Mouse (Mus musculus) neural tube, embryonic 11.5 days (tissue): ENCODE data around the gene Gm20388. TPM values are rescaled to one million over a fixed set of nuclear protein-coding genes. Genes with fewer than 3 reads are reported as not detected.

Experiments used
- ATAC-seq: fragments of 200-750 bp; cut with Nextera tagmentation; 2 replicates; pipeline ENCODE4 v1.8.0; 2017; ENCODE audit warnings: moderate number of reproducible peaks, mild to moderate bottlenecking, moderate TSS enrichment, moderate library complexity; ENCODE audit not compliant: insufficient read depth, low FRiP score, low TSS enrichment
- DNase-seq: peaks from one replicate; pipeline ENCODE4 v3.0.0-alpha.2; 2015; ENCODE audit warnings: low spot score
- H3K27ac ChIP-seq: fragments of 300-500 bp; sonication (generic); 2 replicates; pipeline ENCODE4 v1.5.1; 2014; ENCODE audit warnings: low read depth, mild to moderate bottlenecking, low read length
- H3K27me3 ChIP-seq: fragments of 300-500 bp; sonication (generic); 2 replicates; pipeline ENCODE4 v1.6.1; 2014; ENCODE audit warnings: mild to moderate bottlenecking, low read length, mixed read lengths; ENCODE audit not compliant: control insufficient read depth, insufficient read depth
- H3K36me3 ChIP-seq: fragments of 300-500 bp; sonication (generic); 2 replicates; pipeline ENCODE4 v1.6.1; 2014; ENCODE audit warnings: mild to moderate bottlenecking, low read length, moderate library complexity, mixed read lengths; ENCODE audit not compliant: control insufficient read depth, insufficient read depth
- H3K4me1 ChIP-seq: fragments of 300-500 bp; sonication (generic); 2 replicates; pipeline ENCODE4 v1.6.1; 2014; ENCODE audit warnings: low read length, mixed read lengths; ENCODE audit not compliant: control insufficient read depth, insufficient read depth
- H3K4me2 ChIP-seq: fragments of 300-500 bp; sonication (generic); 2 replicates; pipeline ENCODE4 v1.6.1; 2014; ENCODE audit warnings: low read depth, mild to moderate bottlenecking, moderate library complexity
- H3K4me3 ChIP-seq: fragments of 300-500 bp; sonication (generic); 2 replicates; pipeline ENCODE4 v1.5.1; 2014; ENCODE audit warnings: low read depth, low read length
- H3K9ac ChIP-seq: fragments of 300-500 bp; sonication (generic); 2 replicates; pipeline ENCODE4 v1.6.1; 2014; ENCODE audit warnings: mild to moderate bottlenecking, low read length
- H3K9me3 ChIP-seq: fragments of 300-500 bp; sonication (generic); 2 replicates; pipeline ENCODE4 v1.6.1; 2016; ENCODE audit warnings: low read length; ENCODE audit not compliant: control insufficient read depth
- WGBS: fragments of 180-500 bp; shearing (Covaris S2); extraction: QIAGEN DNeasy Blood & Tissue Kit; methylation state at CpG from one replicate; pipeline ENCODE4 v1.1.7; 2014; 5-methylcytosine and 5-hydroxymethylcytosine counted together
- polyA plus RNA-seq: library from polyadenylated mRNA; unstranded; fragments of >200 nt; fragmentation: Nextera tagmentation; extraction: Ambion mirVana; gene quantifications from 2 replicates; pipeline ENCODE4 v1.2.1, GENCODE M21; 2014

Gene Gm20388
- polyA plus RNA-seq, 1 experiment from 2014 or later = not detected

GRCm38 (mm10) chr8:122265522-122265921 is 2354.9 kb downstream of the Gm20388 start:
- Histone ChIP-seq H3K4me1 (peaks cover 7% of the 10 kb centered on the region; the same call in 1 of the 2 replicates), H3K9ac (no peak overlapping the region), H3K27ac (no peak overlapping the region), H3K9me3 (no peaks in the 10 kb centered on the region), H3K27me3 (0 out of 2 replicates have a peak, but pooled peaks cover 5% of the 10 kb centered on the region), H3K4me3 (no peak overlapping the region), H3K36me3 (no peaks in the 10 kb centered on the region), H3K4me2 (no peak overlapping the region)
- no peak for ATAC-seq
- DNase-seq = no peak
- WGBS = 81% methylated on average over 8 of the region's 8 CpGs

- no peak overlapping the region for H3K4me3 ChIP-seq
- ATAC-seq (no peak), DNase-seq (no peak)
- no peak overlapping the region for H3K4me2 ChIP-seq
- H3K27ac ChIP-seq = no peak overlapping the region
- no peaks in the 10 kb centered on the region for H3K36me3 ChIP-seq
- WGBS = 57% methylated on average over 13 of the region's 13 CpGs
- H3K4me1 ChIP-seq = peaks cover 7% of the 10 kb centered on the region; the same call in 1 of the 2 replicates
- H3K9ac ChIP-seq = no peak overlapping the region
- 0 out of 2 replicates have a peak, but pooled peaks cover 8% of the 10 kb centered on the region for H3K27me3 ChIP-seq
- H3K9me3 ChIP-seq = no peaks in the 10 kb centered on the region
Observed at GRCm38 (mm10) chr8:122266867-122267266, 2356.2 kb downstream of the Gm20388 start.

- H3K4me2 ChIP-seq = peak overlapping the region; percentile 56
- H3K36me3 ChIP-seq = no peaks in the 10 kb centered on the region
- H3K27ac ChIP-seq = no peak overlapping the region
- DNase-seq = no peak
- peak overlapping the region; percentile 50 for H3K9ac ChIP-seq
- 58% methylated on average over 24 of the region's 24 CpGs for WGBS
- ATAC-seq = no peak
- H3K4me1 ChIP-seq = peaks cover 7% of the 10 kb centered on the region; the same call in 1 of the 2 replicates
- peak overlapping the region; percentile 33 for H3K4me3 ChIP-seq
- no peaks in the 10 kb centered on the region for H3K9me3 ChIP-seq
- 0 out of 2 replicates have a peak, but pooled peaks cover 8% of the 10 kb centered on the region for H3K27me3 ChIP-seq
Observed at GRCm38 (mm10) chr8:122268861-122269260, 2358.2 kb downstream of the Gm20388 start.

GRCm38 (mm10) chr8:122269404-122269803 is 2358.8 kb downstream of the Gm20388 start:
- H3K27ac ChIP-seq = no peak overlapping the region
- H3K4me1 ChIP-seq = peaks cover 5% of the 10 kb centered on the region; the same call in 1 of the 2 replicates
- 6% methylated on average over 21 of the region's 21 CpGs for WGBS
- peak; percentile 32; the same call in 1 of the 2 replicates for ATAC-seq
- DNase-seq = peak; percentile 82
- peak overlapping the region; percentile 33 for H3K4me3 ChIP-seq
- no peaks in the 10 kb centered on the region for H3K36me3 ChIP-seq
- H3K9me3 ChIP-seq = no peaks in the 10 kb centered on the region
- 0 out of 2 replicates have a peak, but pooled peaks cover 8% of the 10 kb centered on the region for H3K27me3 ChIP-seq
- H3K9ac ChIP-seq = peak overlapping the region; percentile 50
- peak overlapping the region; percentile 56 for H3K4me2 ChIP-seq

- H3K4me2 ChIP-seq = no peak overlapping the region
- 0 out of 2 replicates have a peak, but pooled peaks cover 8% of the 10 kb centered on the region for H3K27me3 ChIP-seq
- no peak overlapping the region for H3K4me3 ChIP-seq
- no peak overlapping the region for H3K9ac ChIP-seq
- no peaks in the 10 kb centered on the region for H3K36me3 ChIP-seq
- no peaks in the 10 kb centered on the region for H3K9me3 ChIP-seq
- no peak for ATAC-seq
- 71% methylated on average over 7 of the region's 7 CpGs for WGBS
- no peak for DNase-seq
- H3K4me1 ChIP-seq = peaks cover 5% of the 10 kb centered on the region; the same call in 1 of the 2 replicates
- no peak overlapping the region for H3K27ac ChIP-seq
Observed at GRCm38 (mm10) chr8:122270555-122270954, 2359.9 kb downstream of the Gm20388 start.

GRCm38 (mm10) chr8:122273152-122273551 is 2362.5 kb downstream of the Gm20388 start:
- H3K27me3 ChIP-seq = 0 out of 2 replicates have a peak, but pooled peaks cover 8% of the 10 kb centered on the region
- DNase-seq (peak; percentile 84), ATAC-seq (peak; percentile 48; the same call in 1 of the 2 replicates)
- no peak overlapping the region for H3K27ac ChIP-seq
- peaks cover 7% of the 10 kb centered on the region; the same call in 1 of the 2 replicates for H3K4me1 ChIP-seq
- 10% methylated on average over 5 of the region's 5 CpGs for WGBS
- H3K36me3 ChIP-seq = no peaks in the 10 kb centered on the region
- H3K4me2 ChIP-seq = no peak overlapping the region
- H3K9ac ChIP-seq = no peak overlapping the region
- H3K4me3 ChIP-seq = no peak overlapping the region
- H3K9me3 ChIP-seq = no peaks in the 10 kb centered on the region

GRCm38 (mm10) chr8:122273826-122274225 is 2363.2 kb downstream of the Gm20388 start:
- Histone ChIP-seq H3K9me3 (no peaks in the 10 kb centered on the region), H3K4me1 (peaks cover 7% of the 10 kb centered on the region; the same call in 1 of the 2 replicates), H3K36me3 (no peaks in the 10 kb centered on the region), H3K27me3 (0 out of 2 replicates have a peak, but pooled peaks cover 8% of the 10 kb centered on the region), H3K4me3 (no peak overlapping the region), H3K4me2 (no peak overlapping the region), H3K9ac (no peak overlapping the region), H3K27ac (no peak overlapping the region)
- 65% methylated on average over 7 of the region's 7 CpGs for WGBS
- no peak for ATAC-seq
- no peak for DNase-seq

- no peaks in the 10 kb centered on the region for H3K36me3 ChIP-seq
- H3K4me1 ChIP-seq = 0 out of 2 replicates have a peak, but pooled peaks cover 2% of the 10 kb centered on the region
- no peak for ATAC-seq
- no peaks in the 10 kb centered on the region for H3K9me3 ChIP-seq
- DNase-seq = no peak
- H3K4me3 ChIP-seq = no peak overlapping the region
- 0 out of 2 replicates have a peak, but pooled peaks cover 6% of the 10 kb centered on the region for H3K27me3 ChIP-seq
- no peak overlapping the region for H3K27ac ChIP-seq
- no peak overlapping the region for H3K9ac ChIP-seq
- 79% methylated on average over 11 of the region's 11 CpGs for WGBS
- no peak overlapping the region for H3K4me2 ChIP-seq
Observed at GRCm38 (mm10) chr8:122274651-122275391, 2364.2 kb downstream of the Gm20388 start.
